Mouse (Mus musculus): Measurements from ENCODE around the gene Cfd. TPM values are rescaled to one million over a fixed set of nuclear protein-coding genes. Genes with fewer than 3 reads are reported as not detected.

The Cfd gene
- polyA plus RNA-seq, 1 experiment = 209 TPM

GRCm38 (mm10) chr10:79860079-79860911 lies 30.4 kb upstream of the Cfd start:
- DNase-seq (ENCODE audit: low read depth, low spot score) = no peak
- 83% methylated on average over 26 of the region's 26 CpGs for whole genome bisulfite sequencing

GRCm38 (mm10) chr10:79861230-79862048 lies 29.2 kb upstream of the Cfd start:
- DNase-seq (ENCODE audit: low read depth, low spot score) = no peak
- 37% methylated on average over 25 of the region's 25 CpGs for WGBS

- 59% methylated on average over 23 of the region's 23 CpGs for WGBS
- DNase-seq (ENCODE audit: low read depth, low spot score) = no peak
These were observed 28.4 kb upstream of the Cfd start for GRCm38 (mm10) chr10:79862049-79862788.

GRCm38 (mm10) chr10:79862925-79863324 lies 27.7 kb upstream of the Cfd start:
- whole genome bisulfite sequencing = 60% methylated on average over 10 of the region's 10 CpGs
- DNase-seq (ENCODE audit: low read depth, low spot score) = no peak

GRCm38 (mm10) chr10:79864351-79865188 lies 26.1 kb upstream of the Cfd start:
- 47% methylated on average over 10 of the region's 10 CpGs for WGBS
- no peak for DNase-seq (ENCODE audit: low read depth, low spot score)

- 40% methylated on average over 12 of the region's 12 CpGs for WGBS
- DNase-seq (ENCODE audit: low read depth, low spot score) = no peak
These were observed 25.5 kb upstream of the Cfd start for GRCm38 (mm10) chr10:79865189-79865601.

- no peak for DNase-seq (ENCODE audit: low read depth, low spot score)
- 46% methylated on average over 19 of the region's 19 CpGs for WGBS
These were observed 24.8 kb upstream of the Cfd start for GRCm38 (mm10) chr10:79865801-79866295.

- 76% methylated on average over 11 of the region's 11 CpGs for WGBS
- no peak for DNase-seq (ENCODE audit: low read depth, low spot score)
These were observed 24.1 kb upstream of the Cfd start for GRCm38 (mm10) chr10:79866601-79867000.

- 60% methylated on average over 8 of the region's 8 CpGs for WGBS
These were observed 18.8 kb upstream of the Cfd start for GRCm38 (mm10) chr10:79871845-79872244.

GRCm38 (mm10) chr10:79872862-79873261 lies 17.8 kb upstream of the Cfd start:
- WGBS = 43% methylated on average over 3 of the region's 3 CpGs
- DNase-seq (ENCODE audit: low read depth, low spot score) = no peak

More at GRCm38 (mm10) chr10:79871845-79872244, 18.8 kb upstream of the Cfd start:
- no peak for DNase-seq (ENCODE audit: low read depth, low spot score)

- no peak for DNase-seq (ENCODE audit: low read depth, low spot score)
- 23% methylated on average over 6 of the region's 6 CpGs for WGBS
These were observed 17.3 kb upstream of the Cfd start for GRCm38 (mm10) chr10:79873313-79873712.

- DNase-seq (ENCODE audit: low read depth, low spot score) = no peak
- 4% methylated on average over 26 of the region's 26 CpGs for WGBS
These were observed 16.9 kb upstream of the Cfd start for GRCm38 (mm10) chr10:79873715-79874289.

GRCm38 (mm10) chr10:79874290-79874862 lies 16.3 kb upstream of the Cfd start, which contains the start of the genes Prtn3 and Plppr3:
Gene Prtn3 (plus strand): TSS chr10:79874476.
Gene Plppr3 (minus strand): TSS chr10:79874634.
- WGBS = 2% methylated on average over 53 of the region's 57 CpGs
- no peak for DNase-seq (ENCODE audit: low read depth, low spot score)

- no peak for DNase-seq (ENCODE audit: low read depth, low spot score)
- WGBS = 69% methylated on average over 1 of the region's 1 CpGs
These were observed 13.5 kb upstream of the Cfd start for GRCm38 (mm10) chr10:79877174-79877573.

GRCm38 (mm10) chr10:79877757-79878156 lies 12.9 kb upstream of the Cfd start:
- WGBS = 55% methylated on average over 12 of the region's 12 CpGs
- no peak for DNase-seq (ENCODE audit: low read depth, low spot score)

- DNase-seq (ENCODE audit: low read depth, low spot score) = no peak
- 27% methylated on average over 3 of the region's 3 CpGs for WGBS
These were observed 11.1 kb upstream of the Cfd start for GRCm38 (mm10) chr10:79879527-79879926.

- 16% methylated on average over 9 of the region's 9 CpGs for WGBS
- DNase-seq (ENCODE audit: low read depth, low spot score) = no peak
These were observed 9.9 kb upstream of the Cfd start for GRCm38 (mm10) chr10:79880721-79881120.

GRCm38 (mm10) chr10:79881981-79882380 lies 8.7 kb upstream of the Cfd start:
- no peak for DNase-seq (ENCODE audit: low read depth, low spot score)
- WGBS = 10% methylated on average over 22 of the region's 22 CpGs

Data from large intestine, adult 2 months (tissue).